8 mouse cellular contexts compared by ENCODE assay signal in genomic region chr17:47409897-47410861, GRCm38 (mm10). TPM values are rescaled to one million over a fixed set of nuclear protein-coding genes. Genes with fewer than 3 reads are reported as not detected.
DNase-seq lines count a peak whose midpoint lies in the region; ATAC-seq lines count a peak whose summit lies in the region.
"Not testable (repeated sequence)": the region's sequence is repeated elsewhere in the genome, so short reads cannot be mapped to it uniquely, and the experiment has no call there.

No protein-coding gene starts in this region.

- not testable (repeated sequence) for ATAC-seq in heart, embryonic 15.5 days (replicated peaks; ENCODE audit: insufficient number of reproducible peaks, insufficient read depth, low FRiP score, low read depth); limb, embryonic 12.5 days (ENCODE audit: insufficient number of reproducible peaks, insufficient read depth, low FRiP score, low TSS enrichment, low read depth)
- peak; percentile 29; the same call in 1 of the 2 replicates for ATAC-seq in intestine, embryonic 16.5 days

- H3K9me3 ChIP-seq in forebrain, embryonic 10.5 days; heart, embryonic 15.5 days (replicated peaks); intestine, embryonic 16.5 days (ENCODE audit: control insufficient read depth, low read length); limb, embryonic 12.5 days; midbrain, embryonic 10.5 days (replicated peaks): not testable (repeated sequence)

- peak overlapping the region; percentile 70 for H3K4me2 ChIP-seq in heart, embryonic 15.5 days
- peak overlapping the region; percentile 66 for H3K4me2 ChIP-seq in intestine, embryonic 16.5 days (ENCODE audit: low read depth, low read length)
- peak overlapping the region; percentile 68 for H3K4me2 ChIP-seq in limb, embryonic 12.5 days

- not testable (repeated sequence) for H3K9ac ChIP-seq in heart, embryonic 15.5 days
- H3K9ac ChIP-seq in intestine, embryonic 16.5 days (ENCODE audit: low read depth, low read length): peak overlapping the region; percentile 11; the same call in 1 of the 2 replicates
- peak overlapping the region; percentile 45; the same call in 1 of the 2 replicates for H3K9ac ChIP-seq in limb, embryonic 12.5 days (replicated peaks)

- WGBS in forebrain, embryonic 10.5 days: 4% methylated on average over 74 of the region's 74 CpGs
- 3% methylated on average over 74 of the region's 74 CpGs for WGBS in heart, embryonic 15.5 days
- 4% methylated on average over 74 of the region's 74 CpGs for WGBS in intestine, embryonic 16.5 days
- 3% methylated on average over 74 of the region's 74 CpGs for WGBS in limb, embryonic 12.5 days
- 4% methylated on average over 74 of the region's 74 CpGs for WGBS in midbrain, embryonic 10.5 days

- not testable (repeated sequence) for H3K4me1 ChIP-seq in forebrain, embryonic 10.5 days; heart, embryonic 15.5 days (replicated peaks); intestine, embryonic 16.5 days (ENCODE audit: control insufficient read depth, insufficient read depth, low read length); limb, embryonic 12.5 days (replicated peaks); midbrain, embryonic 10.5 days

- peak overlapping the region; percentile 49 for H3K4me3 ChIP-seq in forebrain, embryonic 10.5 days
- H3K4me3 ChIP-seq in heart, embryonic 15.5 days: peak overlapping the region; percentile 42
- peak overlapping the region; percentile 40 for H3K4me3 ChIP-seq in intestine, embryonic 16.5 days (ENCODE audit: low read length)
- H3K4me3 ChIP-seq in limb, embryonic 12.5 days (replicated peaks): peak overlapping the region; percentile 44
- H3K4me3 ChIP-seq in midbrain, embryonic 10.5 days: peak overlapping the region; percentile 53

- not testable (repeated sequence) for H3K27ac ChIP-seq in forebrain, embryonic 10.5 days; heart, embryonic 15.5 days; intestine, embryonic 16.5 days (ENCODE audit: low read length); limb, embryonic 12.5 days; midbrain, embryonic 10.5 days (replicated peaks)

- DNase-seq in B cell, adult 2 months: peak; percentile 33 to 47
- DNase-seq in cerebellum, adult 8-10 months: peak; percentile 22
- peak; percentile 20 for DNase-seq in forebrain, embryonic 10.5 days (ENCODE audit: extremely low spot score, low spot score)
- peak; percentile 39 for DNase-seq in midbrain, embryonic 10.5 days (ENCODE audit: low spot score)
- peak; percentile 38 for DNase-seq in retina, postnatal 1 day

- H3K27me3 ChIP-seq in forebrain, embryonic 10.5 days (ENCODE audit: poor library complexity, severe bottlenecking): peaks cover 91% of the 10 kb centered on the region
- H3K27me3 ChIP-seq in heart, embryonic 15.5 days: peaks cover 69% of the 10 kb centered on the region
- H3K27me3 ChIP-seq in intestine, embryonic 16.5 days (replicated peaks; ENCODE audit: control insufficient read depth, insufficient read depth, low read length): peaks cover 15% of the 10 kb centered on the region
- H3K27me3 ChIP-seq in limb, embryonic 12.5 days: peaks cover 76% of the 10 kb centered on the region
- H3K27me3 ChIP-seq in midbrain, embryonic 10.5 days (ENCODE audit: low read depth, poor library complexity, severe bottlenecking): peaks cover 81% of the 10 kb centered on the region

- H3K36me3 ChIP-seq in forebrain, embryonic 10.5 days (replicated peaks); heart, embryonic 15.5 days; intestine, embryonic 16.5 days (ENCODE audit: control insufficient read depth, insufficient read depth, low read length); limb, embryonic 12.5 days; midbrain, embryonic 10.5 days: not testable (repeated sequence)

RNA-seq across cellular contexts. Expression of gene Guca1a, which starts 9.8 kb away (rescaled TPM):
- 0.99 and 1.7 TPM in 2 replicates for polyA plus RNA-seq in forebrain, embryonic 10.5 days (2016; fragmentation: Nextera tagmentation; extraction: Ambion mirVana)
- 1.7 TPM in 2 replicates for polyA plus RNA-seq in heart, embryonic 15.5 days (2015; fragmentation: Nextera tagmentation; extraction: Ambion mirVana)
- polyA plus RNA-seq in intestine, embryonic 16.5 days (2015; fragmentation: Nextera tagmentation; extraction: Ambion mirVana): 2.3 and 2.4 TPM in 2 replicates
- polyA plus RNA-seq in limb, embryonic 12.5 days (2016; fragmentation: Nextera tagmentation; extraction: Ambion mirVana): 0.40 and 0.83 TPM in 2 replicates
- polyA plus RNA-seq in midbrain, embryonic 10.5 days (2016; fragmentation: Nextera tagmentation; extraction: Ambion mirVana): 5.2 and 5.8 TPM in 2 replicates

RNA-seq across cellular contexts. Expression of gene Guca1b, which starts 25.0 kb away (rescaled TPM):
- 1.3 and 1.5 TPM in 2 replicates for polyA plus RNA-seq in forebrain, embryonic 10.5 days (2016; fragmentation: Nextera tagmentation; extraction: Ambion mirVana)
- 0.91 and 1.2 TPM in 2 replicates for polyA plus RNA-seq in heart, embryonic 15.5 days (2015; fragmentation: Nextera tagmentation; extraction: Ambion mirVana)
- polyA plus RNA-seq in intestine, embryonic 16.5 days (2015; fragmentation: Nextera tagmentation; extraction: Ambion mirVana): 0.66 TPM in 2 replicates
- polyA plus RNA-seq in limb, embryonic 12.5 days (2016; fragmentation: Nextera tagmentation; extraction: Ambion mirVana): 0.45 and 0.55 TPM in 2 replicates
- 1.2 and 2.2 TPM in 2 replicates for polyA plus RNA-seq in midbrain, embryonic 10.5 days (2016; fragmentation: Nextera tagmentation; extraction: Ambion mirVana)

RNA-seq across cellular contexts. Expression of gene AI661453, which starts 26.2 kb away (rescaled TPM):
- 0.22 and 0.37 TPM in 2 replicates for polyA plus RNA-seq in forebrain, embryonic 10.5 days (2016; fragmentation: Nextera tagmentation; extraction: Ambion mirVana)
- polyA plus RNA-seq in heart, embryonic 15.5 days (2015; fragmentation: Nextera tagmentation; extraction: Ambion mirVana): 0.96 and 1.2 TPM in 2 replicates
- 3.7 and 4.6 TPM in 2 replicates for polyA plus RNA-seq in intestine, embryonic 16.5 days (2015; fragmentation: Nextera tagmentation; extraction: Ambion mirVana)
- polyA plus RNA-seq in limb, embryonic 12.5 days (2016; fragmentation: Nextera tagmentation; extraction: Ambion mirVana): 0.37 and 0.55 TPM in 2 replicates
- 0.15 and 0.20 TPM in 2 replicates for polyA plus RNA-seq in midbrain, embryonic 10.5 days (2016; fragmentation: Nextera tagmentation; extraction: Ambion mirVana)

RNA-seq across cellular contexts. Expression of gene 1700001C19Rik, which starts 27.0 kb away (rescaled TPM):
- 0.27 TPM in 1 of 2 replicates, not detected in the other for polyA plus RNA-seq in forebrain, embryonic 10.5 days (2016; fragmentation: Nextera tagmentation; extraction: Ambion mirVana)
- polyA plus RNA-seq in heart, embryonic 15.5 days (2015; fragmentation: Nextera tagmentation; extraction: Ambion mirVana): 0.60 and 1.0 TPM in 2 replicates
- 0.17 and 0.45 TPM in 2 replicates for polyA plus RNA-seq in intestine, embryonic 16.5 days (2015; fragmentation: Nextera tagmentation; extraction: Ambion mirVana)
- 0.20 and 0.37 TPM in 2 replicates for polyA plus RNA-seq in limb, embryonic 12.5 days (2016; fragmentation: Nextera tagmentation; extraction: Ambion mirVana)
- 0.21 and 0.33 TPM in 2 replicates for polyA plus RNA-seq in midbrain, embryonic 10.5 days (2016; fragmentation: Nextera tagmentation; extraction: Ambion mirVana)

RNA-seq across cellular contexts. Expression of gene Mrps10, which starts 41.5 kb away (rescaled TPM):
- 77.3 and 81.9 TPM in 2 replicates for polyA plus RNA-seq in forebrain, embryonic 10.5 days (2016; fragmentation: Nextera tagmentation; extraction: Ambion mirVana)
- polyA plus RNA-seq in heart, embryonic 15.5 days (2015; fragmentation: Nextera tagmentation; extraction: Ambion mirVana): 58.4 and 61.0 TPM in 2 replicates
- 72.0 and 80.0 TPM in 2 replicates for polyA plus RNA-seq in intestine, embryonic 16.5 days (2015; fragmentation: Nextera tagmentation; extraction: Ambion mirVana)
- polyA plus RNA-seq in limb, embryonic 12.5 days (2016; fragmentation: Nextera tagmentation; extraction: Ambion mirVana): 75.8 and 77.7 TPM in 2 replicates
- polyA plus RNA-seq in midbrain, embryonic 10.5 days (2016; fragmentation: Nextera tagmentation; extraction: Ambion mirVana): 83.8 and 84.2 TPM in 2 replicates
